Mouse (Mus musculus): Measurements from ENCODE around the gene Zfp800. TPM values are rescaled to one million over a fixed set of nuclear protein-coding genes. Genes with fewer than 3 reads are reported as not detected.

Zfp800 gene
- total RNA-seq, 2 experiments from 2014 or later, result 20.7 to 25.7 TPM

- Histone ChIP-seq H3K27ac (peak overlapping the region; percentile 47; the same call in 1 of the 2 replicates), H3K4me3 (peak overlapping the region; percentile 92)
- no peak for DNase-seq (ENCODE audit: low spot score in 2 of 2)
- TF ChIP-seq CTCF (conservative IDR thresholded peaks at IDR 0.05), result no peak
Observed at GRCm38 (mm10) chr6:28260425-28261191, 137.2 kb downstream of the Zfp800 start.

GRCm38 (mm10) chr6:28259750-28260149, 138.1 kb downstream of the Zfp800 start:
- no peak for DNase-seq (ENCODE audit: low spot score in 2 of 2)
- no peak overlapping the region for H3K4me3 ChIP-seq
- no peak overlapping the region for H3K27ac ChIP-seq
- no peak for TF ChIP-seq CTCF (conservative IDR thresholded peaks at IDR 0.05)

- DNase-seq (ENCODE audit: low spot score in 2 of 2), result no peak
- Histone ChIP-seq H3K4me3 (no peak overlapping the region), H3K27ac (no peak overlapping the region)
- TF ChIP-seq CTCF (conservative IDR thresholded peaks at IDR 0.05), result no peak
Observed at GRCm38 (mm10) chr6:28258440-28258839, 139.4 kb downstream of the Zfp800 start.

GRCm38 (mm10) chr6:28257772-28258171, 140.0 kb downstream of the Zfp800 start:
- Histone ChIP-seq H3K4me3 (no peak overlapping the region), H3K27ac (no peak overlapping the region)
- DNase-seq (ENCODE audit: low spot score in 2 of 2), result no peak
- TF ChIP-seq CTCF (conservative IDR thresholded peaks at IDR 0.05), result no peak

- Histone ChIP-seq H3K27ac (no peak overlapping the region), H3K4me3 (no peak overlapping the region)
- no peak for DNase-seq (ENCODE audit: low spot score in 2 of 2)
- TF ChIP-seq CTCF (conservative IDR thresholded peaks at IDR 0.05), result no peak
Observed at GRCm38 (mm10) chr6:28252790-28253189, 145.0 kb downstream of the Zfp800 start.

- Histone ChIP-seq H3K27ac (no peak overlapping the region), H3K4me3 (no peak overlapping the region)
- peak; percentile 10; the same call in 1 of the 2 replicates for TF ChIP-seq CTCF (conservative IDR thresholded peaks at IDR 0.05)
- DNase-seq (ENCODE audit: low spot score in 2 of 2), result no peak
Observed at GRCm38 (mm10) chr6:28248211-28248610, 149.6 kb downstream of the Zfp800 start.

GRCm38 (mm10) chr6:28232618-28233361, 165.0 kb downstream of the Zfp800 start:
- DNase-seq (ENCODE audit: low spot score in 2 of 2), result no peak
- no peak for TF ChIP-seq CTCF (conservative IDR thresholded peaks at IDR 0.05)
- H3K4me3 ChIP-seq, result no peak overlapping the region
- no peak overlapping the region for H3K27ac ChIP-seq

GRCm38 (mm10) chr6:28228085-28228484, 169.7 kb downstream of the Zfp800 start:
- TF ChIP-seq CTCF (conservative IDR thresholded peaks at IDR 0.05), result no peak
- no peak overlapping the region for H3K4me3 ChIP-seq
- DNase-seq (ENCODE audit: low spot score in 2 of 2), result no peak
- H3K27ac ChIP-seq, result no peak overlapping the region

- H3K4me3 ChIP-seq, result no peak overlapping the region
- TF ChIP-seq CTCF (conservative IDR thresholded peaks at IDR 0.05), result no peak
- DNase-seq (ENCODE audit: low spot score in 2 of 2), result no peak
- H3K27ac ChIP-seq, result no peak overlapping the region
Observed at GRCm38 (mm10) chr6:28221017-28221416, 176.8 kb downstream of the Zfp800 start.

GRCm38 (mm10) chr6:28218386-28218785, 179.4 kb downstream of the Zfp800 start:
- no peak for DNase-seq (ENCODE audit: low spot score in 2 of 2)
- Histone ChIP-seq H3K27ac (0 out of 2 replicates have a peak overlapping the region, but pooled peaks have one; percentile 32), H3K4me3 (no peak overlapping the region)
- no peak for TF ChIP-seq CTCF (conservative IDR thresholded peaks at IDR 0.05)

- peak; percentile 31 for TF ChIP-seq CTCF (conservative IDR thresholded peaks at IDR 0.05)
- peak overlapping the region; percentile 96 for H3K27ac ChIP-seq
- peak overlapping the region; percentile 75 for H3K4me3 ChIP-seq
- peak; percentile 39 to 75 for DNase-seq (ENCODE audit: low spot score in 2 of 2)
Observed at GRCm38 (mm10) chr6:28215268-28215954, 182.4 kb downstream of the Zfp800 start.

- Histone ChIP-seq H3K27ac (peak overlapping the region; percentile 96), H3K4me3 (peak overlapping the region; percentile 75)
- TF ChIP-seq CTCF (conservative IDR thresholded peaks at IDR 0.05), result no peak
- no peak for DNase-seq (ENCODE audit: low spot score in 2 of 2)
Observed at GRCm38 (mm10) chr6:28214658-28215267, 183.0 kb downstream of the Zfp800 start.

Measured in layer of hippocampus, adult 2 months (tissue).